Mouse (Mus musculus): Measurements from ENCODE around the gene Lrrc3b.

Lrrc3b gene

DNA sequence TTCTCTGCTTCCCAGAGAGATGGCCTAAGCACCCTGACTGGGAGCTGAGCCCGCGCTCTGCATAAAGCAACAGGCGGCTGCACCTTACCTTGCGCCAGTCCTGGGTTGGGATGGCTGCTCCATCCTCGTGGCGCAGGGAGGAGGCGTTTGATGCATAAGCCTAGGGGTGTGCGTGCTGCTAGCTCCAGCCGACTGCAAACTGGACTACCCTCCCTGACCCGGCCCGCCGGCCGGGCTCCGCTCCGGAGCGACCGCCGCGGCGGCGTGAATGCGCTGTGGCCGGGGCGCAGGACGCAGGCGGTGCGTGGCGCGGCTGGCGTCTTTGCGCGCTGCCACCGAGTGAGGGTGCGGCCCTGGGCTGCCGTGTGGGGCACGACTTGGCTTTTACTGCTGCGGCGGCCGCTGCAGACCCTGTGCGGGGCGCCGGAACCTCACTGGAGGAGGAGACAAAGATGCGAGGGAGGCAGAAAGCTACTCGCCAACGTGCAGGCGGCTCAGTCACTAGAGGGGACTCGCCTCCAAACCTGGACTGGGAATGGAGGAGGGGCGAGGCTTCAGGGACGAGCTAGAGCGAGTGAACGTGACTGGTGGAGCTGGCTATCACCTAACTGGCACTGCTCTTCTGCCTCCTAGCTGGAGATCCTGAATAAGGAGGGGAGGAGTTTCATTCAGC, at the start of gene Lrrc3b:
TSS of gene Lrrc3b (minus strand) at position 503 of the 673 bp plus-strand sequence.
- no peak for DNase-seq (ENCODE audit: low spot score in 2 of 2)

DNA sequence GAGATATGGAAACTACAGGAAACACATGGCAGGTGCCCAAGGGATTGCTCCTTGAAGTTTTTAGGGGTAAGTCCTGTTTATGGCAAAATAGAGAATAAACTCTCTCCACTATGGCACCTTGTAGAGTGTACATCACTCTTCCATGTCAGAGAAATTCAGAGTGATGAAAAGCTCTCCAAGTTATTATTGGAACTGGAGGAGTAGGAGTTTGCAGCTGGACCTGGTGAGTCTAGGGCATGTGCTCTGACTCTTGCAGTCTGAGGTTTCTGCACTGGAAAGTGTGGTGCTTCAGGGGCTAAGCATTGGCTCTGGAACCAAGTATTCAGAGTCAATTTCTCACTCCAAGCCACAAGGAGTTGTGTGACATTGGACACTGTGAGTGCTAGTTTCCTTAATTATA, 38.9 kb upstream of the Lrrc3b start:
- no peak for DNase-seq (ENCODE audit: low spot score in 2 of 2)

DNA sequence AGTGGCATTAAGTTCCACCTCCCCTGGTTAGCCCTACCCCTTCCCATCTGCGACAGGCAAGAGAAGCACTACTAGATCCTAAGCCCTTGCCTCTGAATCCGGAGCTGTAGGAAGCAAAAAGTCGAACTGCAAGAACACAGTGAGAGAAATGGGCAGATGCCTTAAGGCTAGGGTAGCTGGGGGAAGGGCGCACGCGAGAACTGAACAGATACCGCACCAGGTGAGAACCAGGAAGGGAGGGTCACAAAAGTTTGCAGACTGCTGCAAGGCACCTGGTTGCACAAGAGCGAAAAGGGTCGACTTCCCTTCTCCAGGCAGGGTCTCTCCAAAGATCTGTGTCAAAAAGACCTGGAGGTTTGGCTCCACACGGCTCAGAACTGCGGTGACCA, 697 bp downstream of the Lrrc3b start:
- DNase-seq (ENCODE audit: low spot score in 2 of 2), result no peak

GRCm38 (mm10) chr14:15437501-15437941, 1.3 kb downstream of the Lrrc3b start:
- no peak for DNase-seq (ENCODE audit: low spot score in 2 of 2)

DNA sequence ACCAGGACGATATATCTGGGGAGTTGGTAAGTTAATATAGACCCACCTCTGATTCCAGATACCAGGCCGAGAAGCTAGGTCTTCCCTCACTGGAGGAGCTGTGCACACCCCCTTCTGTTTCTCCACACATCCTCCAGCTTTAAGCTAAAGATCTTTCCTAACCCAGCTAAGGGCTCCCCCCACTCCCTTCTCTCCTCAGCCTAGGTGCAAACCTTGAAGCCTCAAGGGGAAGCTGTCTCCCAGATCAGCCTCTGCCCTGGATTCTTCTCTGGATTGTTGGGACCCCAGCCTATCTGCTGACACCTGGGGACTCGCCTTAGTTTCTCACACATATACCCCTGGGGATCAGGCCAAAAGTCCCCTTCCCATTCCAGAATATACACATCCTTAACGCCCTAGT, 1.7 kb downstream of the Lrrc3b start:
- no peak for DNase-seq (ENCODE audit: low spot score in 2 of 2)

- no peak for DNase-seq (ENCODE audit: low spot score in 2 of 2)
These were observed 2.2 kb downstream of the Lrrc3b start for GRCm38 (mm10) chr14:15436586-15436985.

DNA sequence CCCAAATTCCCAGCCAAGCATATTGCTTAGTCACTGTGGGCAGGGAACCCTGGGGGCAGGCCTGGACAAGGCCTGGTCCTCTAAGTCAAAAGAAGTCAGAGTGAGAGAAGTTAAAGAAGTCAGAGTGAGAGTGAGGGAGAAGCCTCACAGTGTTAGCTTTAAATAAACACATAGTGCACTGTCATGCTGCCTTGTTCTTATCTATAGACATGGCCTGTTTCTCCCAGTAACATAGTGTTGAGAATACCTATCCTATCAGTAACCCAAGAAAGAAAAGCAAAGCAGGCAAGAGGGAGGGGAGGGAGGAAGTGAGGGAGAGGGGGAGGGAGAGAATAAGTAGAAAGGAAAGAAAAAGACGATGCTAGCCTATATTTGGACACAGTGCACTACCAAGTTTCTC, 6.4 kb downstream of the Lrrc3b start:
- no peak for DNase-seq (ENCODE audit: low spot score in 2 of 2)

- DNase-seq (ENCODE audit: low spot score in 2 of 2), result no peak
These were observed 17.2 kb downstream of the Lrrc3b start for GRCm38 (mm10) chr14:15421624-15422023.

DNA sequence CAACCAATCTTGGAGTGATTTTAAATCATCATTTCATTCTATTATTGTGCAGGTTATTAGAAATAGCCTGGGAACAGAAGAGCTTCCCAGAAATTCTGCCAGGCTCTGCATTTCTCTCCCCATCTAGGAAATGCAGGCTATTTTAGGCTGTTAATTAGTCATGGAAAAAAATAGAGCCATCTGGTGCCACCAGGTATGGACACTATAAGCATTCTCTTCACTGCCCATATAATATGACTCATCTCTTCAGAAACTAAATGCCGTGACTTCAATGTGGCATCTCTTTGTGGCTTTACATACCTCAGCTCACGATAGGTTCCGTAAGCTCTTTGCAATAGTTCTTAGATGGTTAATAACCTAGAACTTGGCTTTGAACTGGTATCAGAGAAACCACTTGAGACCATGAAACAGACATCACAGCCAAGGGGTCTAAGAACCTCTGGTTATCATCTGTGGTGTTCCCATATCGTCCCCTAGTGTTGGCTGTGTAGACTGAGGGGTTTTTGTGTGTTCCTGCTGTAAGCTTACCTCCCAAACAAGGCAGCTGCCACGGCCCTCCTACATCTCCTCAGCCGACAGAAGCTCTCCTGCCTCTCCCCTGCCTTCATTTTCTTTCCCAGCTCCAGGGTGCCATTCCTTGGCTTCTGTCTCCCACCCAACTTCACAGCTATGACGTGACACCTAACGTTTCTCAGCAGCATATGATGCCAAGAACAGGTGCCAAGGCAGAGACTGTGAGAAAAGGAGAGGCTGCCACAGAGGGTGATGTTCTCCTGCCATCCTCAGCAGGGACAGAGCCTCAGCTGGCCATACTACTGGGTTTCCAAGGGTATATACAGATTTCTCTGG, 27.9 kb downstream of the Lrrc3b start:
- DNase-seq (ENCODE audit: low spot score in 2 of 2), result no peak

GRCm38 (mm10) chr14:15385536-15385935, 53.3 kb downstream of the Lrrc3b start:
- no peak for DNase-seq (ENCODE audit: low spot score in 2 of 2)

DNA sequence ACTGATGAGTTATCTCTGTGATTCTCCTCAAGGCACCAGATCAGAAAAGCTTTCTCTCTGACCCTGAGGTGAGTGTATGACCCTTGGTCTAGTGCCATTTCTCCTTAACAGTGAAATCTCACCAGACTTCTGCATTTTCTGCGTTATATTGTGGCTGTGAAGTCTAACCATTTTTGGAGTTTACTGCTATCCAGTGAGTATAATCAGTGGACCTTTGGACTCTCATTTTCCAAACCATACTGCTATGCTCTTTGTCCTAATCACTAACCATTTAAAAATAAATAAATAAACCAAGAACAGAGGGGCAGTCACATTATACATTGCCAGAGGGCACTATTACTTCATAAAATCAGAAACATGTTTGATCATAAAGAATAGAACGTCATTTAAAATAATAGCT, 53.8 kb downstream of the Lrrc3b start:
- no peak for DNase-seq (ENCODE audit: low spot score in 2 of 2)

DNA sequence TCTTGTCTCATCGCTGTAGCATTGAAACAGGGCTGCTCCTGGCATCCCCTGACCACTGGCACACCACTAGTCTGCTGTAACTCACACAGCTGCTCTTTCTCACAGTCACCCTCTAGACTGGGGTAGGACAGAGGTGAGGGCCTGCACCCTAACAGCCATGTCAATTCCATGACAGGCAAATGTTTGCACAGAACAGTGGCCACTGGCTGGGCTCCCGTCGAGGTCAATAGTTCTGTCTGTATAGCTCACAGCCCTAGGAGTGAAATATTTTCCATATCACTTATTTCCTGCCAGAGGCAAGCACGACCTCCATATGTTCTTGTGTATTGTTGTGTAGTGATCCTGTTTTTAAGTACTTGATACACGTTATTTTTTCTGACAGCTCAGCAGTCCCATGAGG, 54.3 kb downstream of the Lrrc3b start:
- no peak for DNase-seq (ENCODE audit: low spot score in 2 of 2)

DNA sequence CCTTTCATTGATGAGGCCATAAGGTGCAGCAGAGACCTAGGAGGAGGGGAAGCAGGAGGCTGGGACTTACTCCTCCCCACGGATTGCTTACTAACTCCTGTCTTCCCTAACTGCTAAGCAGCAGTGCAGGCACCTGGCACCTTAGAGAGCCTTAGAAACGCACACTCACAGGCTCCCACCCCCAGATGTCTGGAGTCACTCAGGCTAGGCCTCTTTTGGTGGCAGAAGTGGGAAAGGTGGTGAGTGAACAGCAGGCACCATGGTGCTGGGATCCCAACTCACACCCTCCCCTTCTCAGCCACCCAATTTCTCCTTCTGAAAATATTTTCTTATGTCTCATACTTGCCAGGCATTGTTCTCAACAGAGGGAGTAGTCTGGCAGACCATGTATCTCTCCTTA, 55.7 kb downstream of the Lrrc3b start:
- DNase-seq (ENCODE audit: low spot score in 2 of 2), result no peak

DNA sequence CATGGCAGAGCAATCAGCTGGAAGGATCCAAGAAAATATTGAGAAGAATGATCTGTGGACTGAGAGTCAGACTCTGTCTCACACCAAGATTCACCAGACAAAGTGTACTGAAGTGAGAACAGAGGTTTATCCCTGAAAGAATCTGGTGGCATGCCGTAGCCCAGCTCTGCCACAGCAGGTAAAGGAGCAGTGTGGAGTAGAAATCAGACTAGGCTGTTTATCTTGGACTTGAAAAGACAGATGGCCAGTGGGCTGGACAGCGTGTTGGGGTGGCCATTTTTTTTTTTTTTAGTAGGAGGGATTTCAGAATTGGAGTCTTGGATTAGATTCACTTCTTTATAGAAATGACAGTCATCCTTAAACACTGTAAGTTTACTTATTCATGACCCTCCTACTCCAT, 61.4 kb downstream of the Lrrc3b start:
- no peak for DNase-seq (ENCODE audit: low spot score in 2 of 2)

- DNase-seq (ENCODE audit: low spot score in 2 of 2), result no peak
These were observed 62.0 kb downstream of the Lrrc3b start for GRCm38 (mm10) chr14:15376786-15377185.

GRCm38 (mm10) chr14:15374271-15374670, 64.5 kb downstream of the Lrrc3b start:
- DNase-seq (ENCODE audit: low spot score in 2 of 2), result no peak

- DNase-seq (ENCODE audit: low spot score in 2 of 2), result no peak
These were observed 65.8 kb downstream of the Lrrc3b start for GRCm38 (mm10) chr14:15372985-15373384.

- no peak for DNase-seq (ENCODE audit: low spot score in 2 of 2)
These were observed 73.7 kb downstream of the Lrrc3b start for GRCm38 (mm10) chr14:15365045-15365444.

DNA sequence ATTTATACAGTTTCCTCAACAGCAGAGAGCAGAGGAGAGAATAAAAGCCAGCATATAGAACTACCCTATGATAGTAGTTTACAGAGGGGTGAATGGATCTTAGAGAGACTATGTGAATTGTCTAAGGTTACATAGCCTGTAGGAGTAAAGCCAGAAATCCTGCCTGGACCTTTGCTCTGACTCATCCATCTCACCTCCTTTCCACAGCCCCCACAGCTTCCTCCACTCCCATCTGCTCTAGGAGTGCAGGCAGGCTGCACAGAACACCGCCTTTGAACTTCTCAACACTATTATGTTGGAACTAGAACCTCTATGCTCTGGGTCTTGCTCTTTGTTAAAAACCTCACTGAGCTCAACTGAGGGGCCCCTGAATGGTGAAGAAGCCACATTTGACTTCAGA, 78.9 kb downstream of the Lrrc3b start:
- no peak for DNase-seq (ENCODE audit: low spot score in 2 of 2)

DNA sequence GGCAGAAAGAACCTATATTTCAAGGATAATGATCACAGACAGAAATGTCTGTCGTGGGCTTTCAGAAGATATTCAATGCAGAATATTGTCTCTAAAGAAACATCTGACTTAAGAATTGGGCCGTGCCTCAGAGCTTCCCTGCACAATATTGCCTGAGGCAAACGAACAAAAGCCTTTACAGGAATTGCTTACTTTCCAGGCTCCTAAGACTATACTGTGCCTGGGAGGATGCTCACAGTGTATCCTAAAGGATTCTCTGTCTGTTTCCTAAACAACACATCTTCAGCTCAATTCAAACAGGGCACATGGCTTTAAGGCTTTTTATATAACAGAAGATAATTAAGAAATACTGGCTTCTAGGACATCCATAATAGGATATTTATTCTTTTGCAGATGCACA, 79.7 kb downstream of the Lrrc3b start:
- no peak for DNase-seq (ENCODE audit: low spot score in 2 of 2)

DNA sequence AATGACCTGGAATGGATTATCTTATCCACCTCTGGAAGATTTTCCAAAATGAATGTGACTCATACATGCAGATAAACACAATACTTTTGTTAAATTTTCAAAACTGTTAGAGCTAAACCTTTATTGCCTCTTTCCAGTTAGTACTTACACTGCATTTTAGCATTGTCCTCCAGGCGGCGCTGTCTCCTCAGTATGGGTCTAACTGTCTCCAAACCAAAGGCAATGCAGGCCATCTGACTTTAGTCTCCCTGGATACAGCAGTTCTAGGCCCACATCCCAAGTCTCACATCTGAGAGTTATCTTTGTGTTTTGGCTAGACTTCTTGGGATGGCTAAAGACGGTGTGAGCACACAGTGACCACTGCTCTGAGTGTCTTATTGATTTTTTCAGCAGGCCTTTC, 83.3 kb downstream of the Lrrc3b start:
- peak; percentile 39 to 86 for DNase-seq (ENCODE audit: low spot score in 2 of 2)

DNA sequence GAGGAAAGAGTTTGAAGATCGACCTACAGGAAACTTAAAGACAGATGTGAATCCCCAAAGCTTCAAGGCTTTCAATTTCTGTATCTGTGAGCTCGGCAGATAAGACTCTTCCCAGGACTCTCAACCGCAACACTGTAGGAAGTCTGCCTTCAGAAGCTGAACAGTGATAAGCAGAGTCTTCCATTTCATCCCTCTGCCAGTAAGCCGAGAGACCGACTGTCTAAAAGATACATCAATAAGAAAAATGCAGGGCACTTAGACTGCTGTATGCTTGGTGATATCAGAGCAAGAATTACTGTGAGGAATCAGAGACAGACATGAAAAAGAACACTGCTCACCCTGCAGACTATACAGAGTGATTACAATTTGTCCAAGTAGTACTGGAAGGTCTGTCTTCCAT, 84.5 kb downstream of the Lrrc3b start:
- no peak for DNase-seq (ENCODE audit: low spot score in 2 of 2)

- DNase-seq (ENCODE audit: low spot score in 2 of 2), result no peak
These were observed 105.7 kb downstream of the Lrrc3b start for GRCm38 (mm10) chr14:15333130-15333529.

All from spleen, postnatal 10 days (tissue).